Mouse (Mus musculus) heart, postnatal 4 days (tissue): ENCODE measurements at regions not wholly inside any gene's neighbourhood (a gene's known extent, or its start where the extent isn't known, plus 50 kb on each side); places are given as distances from the start of the nearest gene placed in this dataset.
"Not testable (repeated sequence)": the region's sequence is repeated elsewhere in the genome, so short reads cannot be mapped to it uniquely, and the experiment has no call there.

Source experiments
- DNase-seq: peaks from one replicate; pipeline ENCODE4 v3.0.0; 2021

GRCm38 (mm10) chr1:189584831-189585230 lies 103.1 kb downstream of the Cenpf start:
- no peak for DNase-seq

- DNase-seq = no peak
Measured at GRCm38 (mm10) chr1:189581427-189581826, 106.5 kb downstream of the Cenpf start.

GRCm38 (mm10) chr1:189579358-189579757 lies 108.5 kb downstream of the Cenpf start:
- DNase-seq = peak; percentile 73

- peak; percentile 67 for DNase-seq
Measured at GRCm38 (mm10) chr1:189576311-189577002, 111.4 kb downstream of the Cenpf start.

- DNase-seq = peak; percentile 31
Measured at GRCm38 (mm10) chr1:189575525-189576240, 112.2 kb downstream of the Cenpf start.

GRCm38 (mm10) chr1:189566491-189566890 lies 121.4 kb downstream of the Cenpf start:
- no peak for DNase-seq

GRCm38 (mm10) chr1:189561831-189562230 lies 126.1 kb downstream of the Cenpf start:
- no peak for DNase-seq

GRCm38 (mm10) chr1:189560576-189560975 lies 127.3 kb downstream of the Cenpf start:
- no peak for DNase-seq

- DNase-seq = no peak
Measured at GRCm38 (mm10) chr1:189550851-189551250, 137.0 kb downstream of the Cenpf start.

GRCm38 (mm10) chr1:189532834-189533233 lies 130.8 kb upstream of the Kcnk2 start:
- no peak for DNase-seq

- no peak for DNase-seq
Measured at GRCm38 (mm10) chr1:189526329-189526728, 124.3 kb upstream of the Kcnk2 start.

GRCm38 (mm10) chr1:189515476-189515875 lies 113.4 kb upstream of the Kcnk2 start:
- no peak for DNase-seq

- DNase-seq = no peak
Measured at GRCm38 (mm10) chr1:189513358-189513757, 111.3 kb upstream of the Kcnk2 start.

GRCm38 (mm10) chr1:189507301-189507700 lies 105.2 kb upstream of the Kcnk2 start:
- DNase-seq = not testable (repeated sequence)

GRCm38 (mm10) chr1:189499703-189500102 lies 97.6 kb upstream of the Kcnk2 start:
- no peak for DNase-seq

GRCm38 (mm10) chr1:189499141-189499540 lies 97.1 kb upstream of the Kcnk2 start:
- DNase-seq = no peak

- no peak for DNase-seq
Measured at GRCm38 (mm10) chr1:189497031-189497430, 95.0 kb upstream of the Kcnk2 start.

GRCm38 (mm10) chr1:189495386-189496150 lies 93.5 kb upstream of the Kcnk2 start:
- DNase-seq = peak; percentile 47

- no peak for DNase-seq
Measured at GRCm38 (mm10) chr1:189494896-189495295, 92.8 kb upstream of the Kcnk2 start.

GRCm38 (mm10) chr1:189485336-189485735 lies 83.3 kb upstream of the Kcnk2 start:
- DNase-seq = no peak

- no peak for DNase-seq
Measured at GRCm38 (mm10) chr1:189483331-189483730, 81.3 kb upstream of the Kcnk2 start.

- no peak for DNase-seq
Measured at GRCm38 (mm10) chr1:189478051-189478450, 76.0 kb upstream of the Kcnk2 start.

GRCm38 (mm10) chr1:189476796-189477195 lies 74.7 kb upstream of the Kcnk2 start:
- DNase-seq = no peak
